In the genomic region with DNA sequence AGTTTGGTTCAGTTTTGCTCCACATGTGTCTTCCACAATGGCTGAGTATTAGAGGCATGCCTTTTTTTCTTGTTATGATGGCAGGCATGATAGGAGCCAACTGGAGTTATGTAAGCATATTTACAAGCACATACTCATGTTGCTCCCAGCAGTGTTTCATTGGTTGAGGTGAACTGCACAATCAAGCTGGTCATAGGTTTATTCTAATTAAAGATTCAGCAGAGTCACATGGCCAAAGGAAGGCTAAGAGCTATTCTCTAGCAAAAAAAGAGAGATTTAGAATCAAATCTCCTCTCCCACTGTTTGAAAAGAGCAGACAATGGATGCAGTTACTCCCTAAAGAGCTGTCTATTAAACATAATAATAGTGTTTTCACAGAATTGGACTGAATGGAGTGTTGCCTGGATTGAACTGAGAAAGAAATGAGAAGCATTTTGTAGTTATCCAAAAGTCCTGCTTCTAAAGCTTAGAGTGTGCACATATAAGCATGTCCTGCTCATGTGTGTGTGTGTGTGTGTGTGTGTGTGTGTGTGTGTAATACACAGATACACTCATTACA, we compare ENCODE assay signal across 30 mouse cellular contexts.
DNase-seq lines count a peak whose midpoint lies in the region; ATAC-seq lines count a peak whose summit lies in the region.
"Had no signal": no experiment of that assay in that cellular context is flagged by ENCODE, and none has a peak within 500 bp of the region (broad histone marks: within the 10 kb centered on the region; RNA-seq: fewer than 3 reads in every experiment).

No protein-coding gene starts in this region.

- no peak overlapping the region for H3K4me2 ChIP-seq in midbrain, embryonic 11.5 days
- no peak overlapping the region for H3K4me2 ChIP-seq in midbrain, embryonic 16.5 days (ENCODE audit: low read length)
- H3K4me2 ChIP-seq in forebrain, embryonic 15.5 days (replicated peaks): no peak overlapping the region
- H3K4me2 ChIP-seq: embryonic facial prominence, embryonic 15.5 days; heart, embryonic 11.5 days; hindbrain, embryonic 15.5 days; lung, embryonic 14.5 days; neural tube, embryonic 13.5 days had no signal

- H3K9ac ChIP-seq in midbrain, embryonic 11.5 days (ENCODE audit: low read length): no peak overlapping the region
- H3K9ac ChIP-seq in midbrain, embryonic 16.5 days (ENCODE audit: low read depth, low read length): no peak overlapping the region
- H3K9ac ChIP-seq in forebrain, embryonic 15.5 days (replicated peaks): no peak overlapping the region
- H3K9ac ChIP-seq: embryonic facial prominence, embryonic 15.5 days; hindbrain, embryonic 15.5 days; liver, embryonic 14.5 days; lung, embryonic 14.5 days; neural tube, embryonic 13.5 days had no signal

- 0 out of 2 replicates have a peak, but pooled peaks cover 5% of the 10 kb centered on the region for H3K4me1 ChIP-seq in midbrain, embryonic 11.5 days (ENCODE audit: control insufficient read depth, insufficient read depth, low read length)
- no peaks in the 10 kb centered on the region for H3K4me1 ChIP-seq in midbrain, embryonic 16.5 days (ENCODE audit: control insufficient read depth, insufficient read depth, low read length)
- 0 out of 2 replicates have a peak, but pooled peaks cover 4% of the 10 kb centered on the region for H3K4me1 ChIP-seq in forebrain, embryonic 15.5 days
- H3K4me1 ChIP-seq: embryonic facial prominence, embryonic 10.5 days; embryonic facial prominence, embryonic 15.5 days; hindbrain, embryonic 15.5 days; neural tube, embryonic 13.5 days had no signal

- no peaks in the 10 kb centered on the region for H3K36me3 ChIP-seq in midbrain, embryonic 11.5 days (ENCODE audit: control insufficient read depth, insufficient read depth, low read length)
- no peaks in the 10 kb centered on the region for H3K36me3 ChIP-seq in midbrain, embryonic 16.5 days (ENCODE audit: control insufficient read depth, insufficient read depth, low read length)
- H3K36me3 ChIP-seq in forebrain, embryonic 15.5 days: no peaks in the 10 kb centered on the region
- H3K36me3 ChIP-seq: embryonic facial prominence, embryonic 10.5 days; embryonic facial prominence, embryonic 15.5 days; G1E; hindbrain, embryonic 15.5 days; neural tube, embryonic 13.5 days had no signal

- no peaks in the 10 kb centered on the region for H3K27me3 ChIP-seq in midbrain, embryonic 11.5 days (ENCODE audit: control insufficient read depth, insufficient read depth, low read length)
- H3K27me3 ChIP-seq in midbrain, embryonic 16.5 days (ENCODE audit: control insufficient read depth, insufficient read depth, low read depth, low read length): no peaks in the 10 kb centered on the region
- H3K27me3 ChIP-seq in forebrain, embryonic 15.5 days: no peaks in the 10 kb centered on the region
- H3K27me3 ChIP-seq: embryonic facial prominence, embryonic 15.5 days; hindbrain, embryonic 15.5 days; neural tube, embryonic 13.5 days had no signal

- no peak overlapping the region for H3K27ac ChIP-seq in midbrain, embryonic 11.5 days (ENCODE audit: low read depth, low read length)
- no peak overlapping the region for H3K27ac ChIP-seq in midbrain, embryonic 16.5 days (ENCODE audit: low read length)
- no peak overlapping the region for H3K27ac ChIP-seq in forebrain, embryonic 15.5 days (replicated peaks)
- H3K27ac ChIP-seq: embryonic facial prominence, embryonic 10.5 days; embryonic facial prominence, embryonic 15.5 days; gastrocnemius, adult 2 months; hindbrain, embryonic 15.5 days; liver, embryonic 14.5 days; neural tube, embryonic 13.5 days had no signal

- no peak for DNase-seq in midbrain, embryonic 11.5 days (ENCODE audit: low spot score, missing footprints)
- DNase-seq in ZHBTc4 (ENCODE audit: low read depth, low spot score): peak; percentile 4
- DNase-seq in cerebellum, adult 9-11 months: no peak
- DNase-seq in thymus, postnatal 0 days (ENCODE audit: low spot score): no peak
- DNase-seq in lung, adult 18-20 months: no peak
- DNase-seq: adrenal gland, postnatal 14 days; cerebellum, adult 2 months; cerebellum, postnatal 25 days; gastrocnemius, adult 2 months; gastrocnemius, postnatal 36 days; heart, adult 18-20 months; heart, postnatal 4 days; kidney, adult 11 months; kidney, postnatal 14 days; layer of hippocampus, adult 9-11 months; liver; lung, embryonic 14.5 days; lung, postnatal 14 days; right cerebral cortex, postnatal 4 days had no signal

- no peak overlapping the region for H3K4me3 ChIP-seq in midbrain, embryonic 11.5 days (ENCODE audit: low read depth, low read length)
- no peak overlapping the region for H3K4me3 ChIP-seq in midbrain, embryonic 16.5 days (ENCODE audit: low read depth, low read length)
- no peak overlapping the region for H3K4me3 ChIP-seq in forebrain, embryonic 15.5 days
- H3K4me3 ChIP-seq: embryonic facial prominence, embryonic 10.5 days; embryonic facial prominence, embryonic 15.5 days; gastrocnemius, adult 2 months; hindbrain, embryonic 15.5 days; myocyte; neural tube, embryonic 13.5 days had no signal

- peak; percentile 87 for ATAC-seq in midbrain, embryonic 11.5 days (ENCODE audit: low FRiP score)
- ATAC-seq in midbrain, embryonic 16.5 days: no peak
- peak; percentile 38; the same call in 1 of the 2 replicates for ATAC-seq in forebrain, embryonic 15.5 days (replicated peaks)
- ATAC-seq: inflammation-experienced regulatory T-cells, adult 6 months had no signal

- no peaks in the 10 kb centered on the region for H3K9me3 ChIP-seq in midbrain, embryonic 11.5 days (ENCODE audit: control insufficient read depth, low read length)
- no peaks in the 10 kb centered on the region for H3K9me3 ChIP-seq in midbrain, embryonic 16.5 days (replicated peaks; ENCODE audit: control insufficient read depth, low read length, poor library complexity, severe bottlenecking)
- no peaks in the 10 kb centered on the region for H3K9me3 ChIP-seq in forebrain, embryonic 15.5 days
- H3K9me3 ChIP-seq: embryonic facial prominence, embryonic 10.5 days; embryonic facial prominence, embryonic 15.5 days; hindbrain, embryonic 15.5 days; neural tube, embryonic 13.5 days had no signal
